Comparison of ENCODE assay signal across 17 mouse cellular contexts in the genomic region with DNA sequence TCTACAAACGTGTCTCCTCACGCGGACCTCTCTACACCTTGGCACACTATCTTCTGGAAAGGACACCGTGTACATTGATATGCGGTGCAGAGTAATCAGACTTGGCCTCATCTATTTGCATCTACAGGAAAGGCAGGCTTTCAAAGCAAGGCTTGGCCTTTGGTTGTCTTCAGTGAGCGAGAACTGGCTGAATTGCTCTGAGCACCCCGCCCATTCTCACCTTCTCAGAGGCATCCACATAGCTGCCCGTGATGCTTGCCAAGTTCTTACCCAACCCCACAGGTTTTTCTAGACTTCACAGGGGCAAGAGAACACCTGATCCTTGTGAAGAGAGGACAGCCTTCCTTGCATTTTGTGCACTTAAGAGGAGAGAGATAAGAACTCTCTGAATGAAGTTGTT. TPM values are rescaled to one million over a fixed set of nuclear protein-coding genes. Genes with fewer than 3 reads are reported as not detected.
"Had no signal": no experiment of that assay in that cellular context is flagged by ENCODE, and none has a peak within 500 bp of the region (broad histone marks: within the 10 kb centered on the region; RNA-seq: fewer than 3 reads in every experiment).

No protein-coding gene starts in this region.

- H3K36me3 ChIP-seq: limb, embryonic 10.5 days; liver, embryonic 13.5 days; midbrain, embryonic 13.5 days; neural tube, embryonic 15.5 days had no signal

- H3K4me2 ChIP-seq: liver, embryonic 13.5 days; midbrain, embryonic 13.5 days; neural tube, embryonic 15.5 days had no signal

- ATAC-seq: liver, postnatal 0 days; midbrain, embryonic 13.5 days had no signal

- H3K27me3 ChIP-seq: liver, embryonic 13.5 days; midbrain, embryonic 13.5 days; neural tube, embryonic 15.5 days had no signal

- DNase-seq: kidney, adult 11 months; kidney, adult 9 months; kidney, postnatal 10 days; liver, embryonic 13.5 days; liver, postnatal 0 days; lung, postnatal 14 days; right cerebral cortex, adult 18-20 months; right cerebral cortex, postnatal 25 days; thymus, postnatal 36 days had no signal

- H3K4me3 ChIP-seq: left cerebral cortex, adult 2 months; limb, embryonic 10.5 days; liver, embryonic 13.5 days; midbrain, embryonic 13.5 days; neural tube, embryonic 15.5 days had no signal

- H3K9ac ChIP-seq: liver, embryonic 13.5 days; liver, postnatal 0 days; midbrain, embryonic 13.5 days; neural tube, embryonic 15.5 days had no signal

- H3K27ac ChIP-seq: left cerebral cortex, adult 2 months; limb, embryonic 10.5 days; liver, embryonic 13.5 days; midbrain, embryonic 13.5 days; neural tube, embryonic 15.5 days had no signal

- H3K9me3 ChIP-seq: limb, embryonic 10.5 days; liver, embryonic 13.5 days; midbrain, embryonic 13.5 days; neural tube, embryonic 15.5 days had no signal

RNA-seq across cellular contexts. Expression of a gene that starts 3.2 kb away (rescaled TPM):
- polyA plus RNA-seq: limb, embryonic 10.5 days; liver, embryonic 13.5 days; liver, postnatal 0 days; midbrain, embryonic 13.5 days; midbrain, postnatal 0 days; neural tube, embryonic 11.5 days; stomach, embryonic 14.5 days had no signal

RNA-seq across cellular contexts. Expression of a gene that starts 31.7 kb away (rescaled TPM):
- polyA plus RNA-seq: intestine, embryonic 14.5 days; stomach, embryonic 14.5 days had no signal
